Mouse (Mus musculus) MEL (cell line): Measurements from ENCODE around the gene Cdc42.

ENCODE experiments used
- CHD2 ChIP-seq: IDR thresholded peaks from 2 replicates; pipeline ENCODE4 v1.6.1; 2011; ENCODE audit warnings: low read length, improper control_type of control experiment
- CTCF ChIP-seq, 3 experiments: IDR thresholded peaks in 2 of 3; conservative IDR thresholded peaks in 1 of 3; 2 replicates each; pipeline ENCODE4 v1.5.1; 2011 to 2012; ENCODE audit warnings: low read length in 3 of 3, low read depth in 2 of 3, mild to moderate bottlenecking in 2 of 3, improper control_type of control experiment in 1 of 3, inconsistent platforms in 1 of 3, mixed read lengths in 1 of 3, moderate library complexity in 1 of 3; ENCODE audit not compliant: control insufficient read depth in 1 of 3, insufficient read depth in 1 of 3, poor library complexity in 1 of 3, severe bottlenecking in 1 of 3
- E2F4 ChIP-seq: IDR thresholded peaks from 2 replicates; pipeline ENCODE4 v1.6.1; 2011; ENCODE audit warnings: low read depth, low read length, improper control_type of control experiment, borderline replicate concordance
- EP300 ChIP-seq, 2 experiments: IDR thresholded peaks; 2 replicates each; pipeline ENCODE4 v1.6.1; 2011; ENCODE audit warnings: improper control_type of control experiment in 2 of 2, low read length in 2 of 2, low read depth in 1 of 2, mild to moderate bottlenecking in 1 of 2
- GATA1 ChIP-seq: IDR thresholded peaks from 2 replicates; pipeline ENCODE4 v1.6.1; 2011; ENCODE audit warnings: low read depth, low read length, improper control_type of control experiment
- MAX ChIP-seq: IDR thresholded peaks from 2 replicates; pipeline ENCODE4 v1.6.1; 2011; ENCODE audit warnings: low read length, improper control_type of control experiment
- POLR2A ChIP-seq, 2 experiments: IDR thresholded peaks; 2 replicates each; pipeline ENCODE4 v1.6.1; 2011 to 2012; ENCODE audit warnings: low read length in 2 of 2, mild to moderate bottlenecking in 2 of 2, control low read depth in 1 of 2, improper control_type of control experiment in 1 of 2, low read depth in 1 of 2, moderate library complexity in 1 of 2; ENCODE audit not compliant: control insufficient read depth in 1 of 2, insufficient read depth in 1 of 2, poor library complexity in 1 of 2
- POLR2AphosphoS2 ChIP-seq: IDR thresholded peaks from 2 replicates; pipeline ENCODE4 v1.6.1; 2011; ENCODE audit warnings: low read length, improper control_type of control experiment
- SIN3A ChIP-seq: IDR thresholded peaks from 2 replicates; pipeline ENCODE4 v1.6.1; 2012; ENCODE audit warnings: low read length, improper control_type of control experiment, inconsistent platforms
- USF1 ChIP-seq: IDR thresholded peaks from 2 replicates; pipeline ENCODE4 v1.6.1; 2014; ENCODE audit warnings: low read depth, mild to moderate bottlenecking, inconsistent platforms, low read length, improper control_type of control experiment, moderate library complexity
- ZKSCAN1 ChIP-seq: IDR thresholded peaks from 2 replicates; pipeline ENCODE4 v1.6.1; 2012; ENCODE audit warnings: low read depth, mild to moderate bottlenecking, inconsistent platforms, low read length, improper control_type of control experiment, moderate library complexity

DNA sequence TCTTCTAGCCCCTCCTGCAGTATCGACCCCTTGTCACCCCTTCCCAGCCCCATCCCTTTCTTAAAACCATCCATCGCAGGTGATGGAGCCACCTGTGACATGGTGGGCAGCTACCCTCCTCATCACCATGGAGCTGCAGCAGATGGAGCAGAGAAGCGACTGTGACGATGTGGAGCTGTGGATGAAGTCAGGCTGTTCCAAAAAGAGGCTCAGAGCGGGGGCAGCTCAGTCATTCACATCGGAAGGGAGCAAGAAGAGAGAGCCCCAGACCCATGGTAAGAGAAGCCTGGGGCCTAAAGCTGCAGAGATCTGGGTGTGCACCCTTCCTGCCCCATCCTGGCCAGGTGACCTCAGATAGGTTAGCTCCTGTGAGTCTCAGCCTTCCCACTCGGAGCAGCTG lies 53.4 kb downstream of the Cdc42 start:
- TF ChIP-seq MAX (no peak), E2F4 (no peak), USF1 (no peak), CTCF (IDR thresholded peaks at IDR 0.05 in 2 of 3, conservative IDR thresholded peaks at IDR 0.05 in 1 of 3; ENCODE audit: control insufficient read depth in 1 of 3, insufficient read depth in 1 of 3, low read depth in 2 of 3, low read length in 3 of 3, poor library complexity in 1 of 3, severe bottlenecking in 1 of 3) (no peak), EP300 (IDR thresholded peaks at IDR 0.05; ENCODE audit: low read depth in 1 of 2, low read length in 2 of 2) (no peak), CHD2 (no peak), ZKSCAN1 (no peak), POLR2AphosphoS2 (no peak), POLR2A (IDR thresholded peaks at IDR 0.05; ENCODE audit: control insufficient read depth in 1 of 2, insufficient read depth in 1 of 2, low read depth in 1 of 2, low read length in 2 of 2, poor library complexity in 1 of 2) (no peak), GATA1 (no peak), SIN3A (no peak)
